Mouse (Mus musculus) MEL (cell line): ENCODE results near the gene Metap2. TPM values are rescaled to one million over a fixed set of nuclear protein-coding genes. Genes with fewer than 3 reads are reported as not detected.

ENCODE experiments used
- DNase-seq: peaks from one replicate; pipeline ENCODE4 v3.0.0; 2011; ENCODE audit warnings: low read depth, low spot score
- H3K27ac ChIP-seq: 2 replicates; pipeline ENCODE4 v1.5.1; 2012; ENCODE audit warnings: low read depth, mild to moderate bottlenecking, control low read depth, low read length, moderate library complexity; ENCODE audit not compliant: control insufficient read depth
- H3K27me3 ChIP-seq, 2 experiments: fragments of 150-350 bp in 1 of 2; sonication (generic) in 1 of 2; 2 replicates each; pipeline ENCODE4 v1.6.1; 2012; ENCODE audit warnings: low read length in 2 of 2, mild to moderate bottlenecking in 2 of 2, improper control_type of control experiment in 1 of 2, moderate library complexity in 1 of 2; ENCODE audit not compliant: insufficient read depth in 2 of 2, control insufficient read depth in 1 of 2
- H3K36me3 ChIP-seq, 2 experiments: 2 replicates each; pipeline ENCODE4 v1.6.1; 2012 to 2014; ENCODE audit warnings: low read length in 2 of 2, improper control_type of control experiment in 1 of 2, inconsistent platforms in 1 of 2, mild to moderate bottlenecking in 1 of 2; ENCODE audit not compliant: insufficient read depth in 2 of 2, control insufficient read depth in 1 of 2
- H3K4me1 ChIP-seq, 2 experiments: fragments of 150-350 bp in 1 of 2; sonication (generic) in 1 of 2; 2 replicates each; pipeline ENCODE4 v1.6.1; 2012; ENCODE audit warnings: low read length in 2 of 2, improper control_type of control experiment in 1 of 2, mild to moderate bottlenecking in 1 of 2; ENCODE audit not compliant: insufficient read depth in 2 of 2, control insufficient read depth in 1 of 2
- H3K4me3 ChIP-seq, 2 experiments: fragments of 150-350 bp in 1 of 2; sonication (generic) in 1 of 2; 2 replicates each; pipeline ENCODE4 v1.5.1; 2012; ENCODE audit warnings: low read depth in 2 of 2, low read length in 2 of 2, mild to moderate bottlenecking in 2 of 2, moderate library complexity in 2 of 2, control low read depth in 1 of 2, improper control_type of control experiment in 1 of 2; ENCODE audit not compliant: control insufficient read depth in 1 of 2, insufficient read depth in 1 of 2
- H3K79me2 ChIP-seq: 2 replicates; pipeline ENCODE4 v1.6.1; 2012; ENCODE audit warnings: mild to moderate bottlenecking, low read length, moderate library complexity; ENCODE audit not compliant: control insufficient read depth, poor library complexity, insufficient read depth
- H3K9ac ChIP-seq: 2 replicates; pipeline ENCODE4 v1.6.1; 2012; ENCODE audit warnings: low read depth, mild to moderate bottlenecking, control low read depth, low read length, moderate library complexity; ENCODE audit not compliant: control insufficient read depth, poor library complexity, severe bottlenecking
- H3K9me3 ChIP-seq: fragments of 150-350 bp; sonication (generic); replicated peaks from 2 replicates; pipeline ENCODE4 v1.6.1; 2012; ENCODE audit warnings: mild to moderate bottlenecking, low read length, improper control_type of control experiment, moderate library complexity; ENCODE audit not compliant: insufficient read depth
- CHD2 ChIP-seq: IDR thresholded peaks from 2 replicates; pipeline ENCODE4 v1.6.1; 2011; ENCODE audit warnings: low read length, improper control_type of control experiment
- E2F4 ChIP-seq: IDR thresholded peaks from 2 replicates; pipeline ENCODE4 v1.6.1; 2011; ENCODE audit warnings: low read depth, low read length, improper control_type of control experiment, borderline replicate concordance
- ELF1 ChIP-seq: IDR thresholded peaks from 2 replicates; pipeline ENCODE4 v1.6.1; 2014; ENCODE audit warnings: low read depth, mild to moderate bottlenecking, inconsistent platforms, low read length, improper control_type of control experiment, moderate library complexity
- GATA1 ChIP-seq: IDR thresholded peaks from 2 replicates; pipeline ENCODE4 v1.6.1; 2011; ENCODE audit warnings: low read depth, low read length, improper control_type of control experiment
- HCFC1 ChIP-seq: IDR thresholded peaks from 2 replicates; pipeline ENCODE4 v1.6.1; 2012; ENCODE audit warnings: low read depth, mild to moderate bottlenecking, inconsistent platforms, low read length, improper control_type of control experiment, moderate library complexity
- MAFK ChIP-seq: IDR thresholded peaks from 2 replicates; pipeline ENCODE4 v1.6.1; 2011; ENCODE audit warnings: low read depth, mild to moderate bottlenecking, low read length, improper control_type of control experiment, borderline replicate concordance
- MAX ChIP-seq: IDR thresholded peaks from 2 replicates; pipeline ENCODE4 v1.6.1; 2011; ENCODE audit warnings: low read length, improper control_type of control experiment
- MAZ ChIP-seq: IDR thresholded peaks from 2 replicates; pipeline ENCODE4 v1.6.1; 2012; ENCODE audit warnings: low read depth, mild to moderate bottlenecking, inconsistent platforms, low read length, improper control_type of control experiment
- NELFE ChIP-seq: IDR thresholded peaks from 2 replicates; pipeline ENCODE4 v1.6.1; 2011; ENCODE audit warnings: low read depth, low read length, improper control_type of control experiment
- NRF1 ChIP-seq: IDR thresholded peaks from 2 replicates; pipeline ENCODE4 v1.6.1; 2014; ENCODE audit warnings: low read depth, mild to moderate bottlenecking, inconsistent platforms, low read length, improper control_type of control experiment, moderate library complexity; ENCODE audit not compliant: poor library complexity, insufficient read depth, severe bottlenecking
- RAD21 ChIP-seq: IDR thresholded peaks from 2 replicates; pipeline ENCODE4 v1.6.1; 2011; ENCODE audit warnings: mild to moderate bottlenecking, low read depth, low read length, improper control_type of control experiment
- SMC3 ChIP-seq: IDR thresholded peaks from 2 replicates; pipeline ENCODE4 v1.6.1; 2011; ENCODE audit warnings: low read depth, low read length, improper control_type of control experiment
- TAL1 ChIP-seq: IDR thresholded peaks from 2 replicates; pipeline ENCODE4 v1.6.1; 2012; ENCODE audit warnings: mild to moderate bottlenecking, inconsistent platforms, low read length, moderate library complexity, mixed read lengths
- TCF12 ChIP-seq: IDR thresholded peaks from 2 replicates; pipeline ENCODE4 v1.6.1; 2014; ENCODE audit warnings: low read depth, mild to moderate bottlenecking, inconsistent platforms, low read length, improper control_type of control experiment, moderate library complexity
- UBTF ChIP-seq: IDR thresholded peaks from 2 replicates; pipeline ENCODE4 v1.6.1; 2012; ENCODE audit warnings: low read depth, mild to moderate bottlenecking, inconsistent platforms, low read length, improper control_type of control experiment, moderate library complexity, borderline replicate concordance; ENCODE audit not compliant: insufficient read depth
- ZKSCAN1 ChIP-seq: IDR thresholded peaks from 2 replicates; pipeline ENCODE4 v1.6.1; 2012; ENCODE audit warnings: low read depth, mild to moderate bottlenecking, inconsistent platforms, low read length, improper control_type of control experiment, moderate library complexity
- ZNF384 ChIP-seq: IDR thresholded peaks from 2 replicates; pipeline ENCODE4 v1.6.1; 2012; ENCODE audit warnings: low read depth, mild to moderate bottlenecking, inconsistent platforms, low read length, improper control_type of control experiment
- polyA plus RNA-seq, 2 experiments: library from polyadenylated mRNA; stranded (reverse) in 1 of 2; unstranded in 1 of 2; fragments of >175 nt in 1 of 2; fragments of >200 nt in 1 of 2; gene quantifications; 2 replicates each; pipeline versions ENCODE4 v1.2.1 to v1.2.4; 2012; ENCODE audit warnings: low replicate concordance in 2 of 2, low read depth in 1 of 2; ENCODE audit not compliant: insufficient read length in 2 of 2, insufficient read depth in 1 of 2, missing spikeins in 1 of 2
- total RNA-seq: library from RNA; depleted of rRNA; stranded (reverse); fragments of 300-350 nt; gene quantifications from 2 replicates; pipeline ENCODE4 v1.2.3, GENCODE M21; 2012

The Metap2 gene
- total and polyA plus RNA-seq, 3 experiments = 326 to 2,567 (median 921) TPM

DNA sequence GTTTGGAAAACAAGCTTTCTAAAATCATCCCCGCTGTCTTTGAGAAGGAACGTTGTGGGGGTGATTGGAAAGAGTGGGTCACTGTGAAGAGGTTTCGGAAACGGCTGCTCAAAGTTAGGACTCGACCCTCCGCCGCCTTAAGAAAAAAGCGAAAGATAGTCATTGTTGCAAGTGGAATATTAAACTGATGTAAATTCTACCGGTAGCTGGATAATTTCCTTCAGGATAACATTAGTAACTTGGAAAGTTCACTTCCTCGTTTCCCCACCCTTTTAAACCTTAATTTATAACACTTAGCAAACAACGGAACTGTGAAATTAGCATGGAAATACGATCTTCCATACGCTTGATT is 62.5 kb downstream of the Metap2 start:
- TF ChIP-seq ELF1 (no peak), E2F4 (no peak), UBTF (no peak), NELFE (no peak), ZNF384 (no peak), HCFC1 (no peak), MAX (no peak), TAL1 (no peak), GATA1 (no peak), RAD21 (no peak), ZKSCAN1 (no peak), MAZ (no peak), CHD2 (no peak), TCF12 (no peak), MAFK (no peak), NRF1 (no peak)
- Histone ChIP-seq H3K4me1 (no peaks in the 10 kb centered on the region; a peak in 1 of 4 replicates), H3K9ac (peak overlapping the region; percentile 64), H3K79me2 (no peaks in the 10 kb centered on the region), H3K36me3 (peaks cover 0 to 3% of the 10 kb centered on the region in 2 experiments; a peak in 1 of 4 replicates), H3K4me3 (peak overlapping the region; percentile 78 to 92), H3K9me3 (no peaks in the 10 kb centered on the region), H3K27ac (no peak overlapping the region), H3K27me3 (peaks cover 11 to 26% of the 10 kb centered on the region in 2 experiments)
- no peak for DNase-seq

DNA sequence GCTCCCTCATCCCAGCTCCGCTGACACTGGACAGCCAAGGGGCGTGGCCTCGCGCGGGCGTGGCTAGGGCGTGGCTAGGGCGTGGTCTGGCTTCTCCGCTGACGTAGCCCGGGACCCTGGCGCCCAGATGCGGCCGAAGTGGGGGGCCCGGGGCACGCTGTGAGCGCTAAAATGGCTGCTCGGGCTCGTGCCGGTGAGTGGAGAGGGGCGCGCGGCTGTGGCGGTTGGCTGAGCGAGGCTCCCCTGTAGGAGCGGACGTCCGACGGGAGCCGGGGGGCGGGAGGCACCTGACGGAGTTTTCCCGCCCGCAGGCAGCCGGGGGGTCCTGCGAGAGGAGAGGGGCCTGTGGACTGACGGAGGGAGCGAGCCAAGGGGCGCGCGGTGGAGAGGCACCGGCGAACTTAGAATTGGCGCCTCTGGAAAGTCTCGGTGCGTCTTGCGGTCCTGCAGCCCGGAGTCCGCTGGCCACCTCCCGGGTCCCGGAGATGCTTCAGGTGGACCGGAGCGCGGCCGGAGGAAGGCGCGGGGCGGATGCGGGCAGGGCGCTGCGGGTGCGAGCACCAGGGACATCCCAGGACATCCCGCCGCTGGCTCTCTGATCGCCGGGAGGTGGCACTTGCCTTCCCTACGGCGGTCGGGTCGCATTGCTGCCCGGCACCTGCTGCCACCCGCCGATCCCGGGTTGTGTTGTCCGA is 63.0 kb downstream of the Metap2 start:
- peak; percentile 68 for DNase-seq
- no peaks in the 10 kb centered on the region for H3K9me3 ChIP-seq
- no peak overlapping the region for H3K27ac ChIP-seq
- H3K4me1 ChIP-seq = no peaks in the 10 kb centered on the region; a peak in 1 of 4 replicates
- H3K27me3 ChIP-seq = peaks cover 11 to 27% of the 10 kb centered on the region in 2 experiments
- peak overlapping the region; percentile 64 for H3K9ac ChIP-seq
- TF ChIP-seq SMC3 (0 out of 2 replicates have a peak, but pooled peaks have one; percentile 3), MAFK (no peak)
- H3K36me3 ChIP-seq = peaks cover 0 to 3% of the 10 kb centered on the region in 2 experiments; a peak in 1 of 4 replicates
- no peaks in the 10 kb centered on the region for H3K79me2 ChIP-seq
- peak overlapping the region; percentile 78 to 92 for H3K4me3 ChIP-seq
